Mouse (Mus musculus): ENCODE data around the gene Kmo.

Kmo gene

DNA sequence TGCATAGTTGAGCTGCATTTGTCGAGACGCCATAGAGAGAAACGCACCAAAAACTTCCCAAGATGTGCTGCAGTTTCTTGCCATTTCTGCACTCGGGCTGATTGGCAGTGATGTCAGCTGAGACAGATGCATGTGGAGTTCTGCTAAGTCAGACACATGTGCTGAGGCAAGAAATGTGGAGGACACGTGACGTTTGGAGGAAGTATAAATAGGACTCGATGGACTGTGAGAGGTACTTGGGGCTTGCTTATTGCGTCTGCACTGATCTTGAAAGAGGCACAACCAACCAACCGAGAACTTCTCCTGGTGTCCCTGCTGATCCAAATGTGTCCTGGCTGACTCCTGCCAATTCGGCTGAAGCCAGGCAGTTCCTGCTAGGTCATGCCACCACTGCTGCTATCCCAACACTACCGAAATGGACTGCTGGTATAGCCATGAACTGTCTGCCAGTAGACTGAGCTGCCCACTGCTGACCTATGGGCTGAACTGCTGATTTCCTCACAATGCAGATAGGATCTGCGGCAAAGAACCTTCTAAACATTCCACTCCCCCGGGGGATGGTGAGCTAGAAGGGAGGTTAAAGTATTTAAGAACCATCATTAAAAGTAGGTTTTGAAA is at the start of gene Kmo:
Kmo (plus strand) TSS at position 568 of the 618 bp plus-strand sequence.
- no peak for DNase-seq

DNA sequence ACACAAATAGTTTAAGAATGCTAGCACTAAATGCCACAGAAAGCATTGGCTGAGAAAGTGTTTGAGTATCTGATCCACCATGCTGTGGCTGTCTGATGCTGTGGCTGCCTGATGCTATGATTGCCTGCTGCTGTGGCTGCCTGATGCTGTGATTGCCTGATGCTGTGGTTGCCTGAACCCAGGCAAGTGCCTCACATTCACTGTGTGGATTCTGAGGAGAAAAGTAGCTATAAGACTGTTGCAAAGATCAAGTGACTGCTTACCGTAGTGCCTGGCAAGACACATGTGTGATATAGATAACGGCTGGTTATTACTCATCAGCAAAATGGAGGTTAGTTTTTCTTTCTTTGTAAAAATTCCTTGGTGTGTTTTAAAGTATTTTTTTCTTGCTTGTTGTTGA is 46.1 kb upstream of the Kmo start:
- DNase-seq = no peak

DNA sequence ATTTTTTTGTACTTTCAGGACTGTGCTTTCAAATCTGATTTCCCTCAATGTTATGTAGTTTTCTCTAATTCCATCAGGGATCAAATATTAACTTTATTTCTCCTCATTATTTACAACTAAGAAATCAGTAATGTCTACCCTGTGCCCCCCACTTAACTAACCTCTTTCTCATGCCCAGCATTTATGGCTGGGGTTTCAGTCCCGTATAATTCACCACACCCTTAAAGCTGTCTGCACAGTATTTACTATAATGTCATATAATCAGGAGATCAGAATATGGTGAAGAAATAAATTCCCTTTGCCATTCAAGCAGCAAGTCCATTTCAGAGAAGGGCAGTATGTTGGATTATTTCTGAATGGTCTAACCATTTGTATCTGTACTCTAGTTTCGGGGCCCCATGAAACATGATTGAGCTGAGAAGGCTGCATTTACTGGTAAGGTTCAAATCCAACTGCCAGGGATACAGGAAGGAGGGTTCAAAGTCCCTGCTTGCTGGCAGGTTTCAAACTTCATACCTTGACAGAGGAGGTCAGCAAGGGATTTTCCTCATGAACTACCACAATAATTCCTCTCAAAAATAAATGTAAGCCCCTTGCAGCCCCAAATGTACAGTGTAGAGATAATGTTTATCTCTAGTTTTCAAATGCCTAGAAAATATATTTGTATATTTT is 41.6 kb upstream of the Kmo start:
- no peak for DNase-seq

DNA sequence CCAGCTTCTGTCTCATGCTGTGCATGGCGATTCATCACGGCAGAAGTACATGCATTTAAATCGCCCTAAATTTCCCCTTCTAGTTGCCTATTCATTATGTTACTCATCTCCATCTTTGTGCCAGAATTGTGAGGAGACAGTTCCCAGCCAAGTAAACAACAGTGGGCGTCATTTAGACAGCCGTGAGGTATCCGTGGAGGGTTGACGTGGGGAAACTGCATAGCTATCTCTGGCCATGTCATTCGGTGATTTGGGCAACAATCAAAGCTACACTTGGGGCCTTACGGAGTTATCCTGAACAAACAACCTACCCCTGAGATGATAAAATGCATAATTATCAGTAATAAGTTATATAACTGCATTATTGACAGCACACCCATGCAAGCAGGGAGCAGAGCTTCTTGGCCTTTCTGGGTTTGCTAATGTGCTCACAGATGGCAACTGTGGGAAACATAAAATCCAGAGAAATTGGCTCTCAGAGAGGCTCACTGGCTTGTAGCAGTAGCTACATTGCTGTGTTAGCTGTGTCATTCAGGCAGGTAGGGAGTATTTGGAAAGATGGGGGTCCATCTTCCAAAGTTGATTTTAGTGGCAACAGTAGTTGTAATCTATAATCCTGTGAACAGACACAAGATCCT is 40.5 kb upstream of the Kmo start:
- DNase-seq = no peak

DNA sequence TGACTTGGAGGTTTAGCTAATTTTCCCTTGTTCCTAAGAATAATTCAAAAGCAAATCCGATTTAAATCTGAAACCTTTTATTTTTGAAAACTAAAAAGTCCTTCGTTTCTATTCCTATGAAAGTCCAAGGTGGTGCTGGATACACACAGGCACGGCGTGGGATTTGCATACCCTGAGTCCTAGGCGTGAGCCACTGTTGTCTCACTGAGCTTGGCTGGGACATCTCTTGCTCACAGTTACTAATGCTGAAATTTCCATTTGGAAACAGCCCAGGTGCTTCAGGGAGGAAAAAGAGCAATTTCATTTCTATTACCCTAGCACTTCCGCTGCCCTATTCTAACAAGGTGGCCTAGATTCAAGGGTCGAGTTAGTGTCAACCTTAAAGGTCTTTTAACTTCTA is 39.8 kb upstream of the Kmo start:
- no peak for DNase-seq

DNA sequence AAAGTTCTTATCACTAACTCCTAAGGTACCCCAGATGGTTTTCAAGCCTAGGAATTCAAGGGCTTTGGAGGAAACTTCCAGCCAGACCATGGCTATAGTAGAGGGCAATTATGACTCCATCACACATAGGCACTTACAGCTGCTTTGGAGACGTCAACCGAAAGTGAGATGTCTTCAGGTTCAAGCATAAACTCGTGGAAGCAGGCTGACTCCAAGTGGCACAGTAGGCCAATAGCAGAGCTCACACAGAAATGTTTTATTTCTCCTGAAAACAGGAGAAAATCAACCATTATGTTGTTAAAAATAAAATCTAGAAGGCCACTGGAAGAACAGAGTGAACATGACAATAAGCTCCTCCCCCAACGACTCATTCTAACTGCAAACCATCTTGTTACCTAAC is 37.4 kb upstream of the Kmo start:
- no peak for DNase-seq

DNA sequence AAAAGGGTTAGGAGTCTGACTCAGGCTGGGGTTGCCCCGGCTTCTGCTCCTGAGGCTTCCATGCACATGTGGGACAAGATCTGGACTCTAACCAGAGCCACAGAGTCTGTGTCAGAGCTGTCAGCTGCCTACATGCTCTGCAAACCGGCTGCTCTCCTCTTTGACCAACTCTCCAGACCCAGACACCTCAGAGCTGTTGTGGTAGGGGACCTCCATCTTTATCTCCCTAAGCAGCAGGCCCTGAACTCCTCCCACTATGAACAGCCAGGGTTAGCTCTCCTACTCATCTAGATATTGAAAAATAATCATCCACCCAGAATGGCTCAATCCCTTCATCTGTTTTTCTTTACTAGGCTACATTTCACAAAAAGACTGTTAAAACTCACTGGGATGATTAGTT is 34.9 kb upstream of the Kmo start:
- DNase-seq = no peak

DNA sequence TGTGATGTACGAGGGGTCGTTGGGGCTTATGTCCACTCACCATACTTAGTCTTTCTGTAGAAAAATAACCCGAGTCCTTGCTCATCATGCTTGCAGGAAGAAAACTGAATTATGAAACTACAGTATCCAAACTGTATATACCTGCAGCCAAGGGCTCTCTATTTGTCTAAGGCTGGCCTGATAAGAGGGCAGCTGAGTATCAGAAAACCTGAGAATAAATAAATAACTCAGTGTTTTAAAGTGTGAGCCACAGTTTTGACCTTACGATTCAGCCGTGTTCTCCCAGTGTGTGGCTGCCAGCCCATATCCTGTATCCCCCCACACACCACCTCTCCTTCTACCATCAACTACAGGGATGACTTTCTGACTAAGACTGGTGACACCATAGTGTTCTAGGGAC is 33.5 kb upstream of the Kmo start:
- DNase-seq = no peak

DNA sequence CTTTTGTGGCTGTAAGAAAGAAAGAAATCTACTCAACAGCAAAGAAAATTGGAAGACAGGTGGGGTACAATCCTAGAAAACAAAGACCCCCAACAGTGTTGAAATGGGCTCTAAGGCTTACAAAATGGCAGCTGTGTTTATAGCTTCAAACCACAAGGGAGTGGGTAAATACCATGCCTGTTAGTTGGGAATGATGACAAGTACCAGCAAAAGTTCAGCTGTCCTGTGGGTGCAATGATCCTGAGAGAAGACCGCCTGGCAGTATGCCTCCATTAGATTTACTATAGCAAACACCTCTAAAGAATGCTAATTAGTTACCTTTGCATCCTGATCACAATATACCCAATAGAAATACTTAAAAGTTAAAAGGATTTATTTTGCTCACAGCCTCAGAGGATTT is 27.3 kb upstream of the Kmo start:
- DNase-seq = no peak

DNA sequence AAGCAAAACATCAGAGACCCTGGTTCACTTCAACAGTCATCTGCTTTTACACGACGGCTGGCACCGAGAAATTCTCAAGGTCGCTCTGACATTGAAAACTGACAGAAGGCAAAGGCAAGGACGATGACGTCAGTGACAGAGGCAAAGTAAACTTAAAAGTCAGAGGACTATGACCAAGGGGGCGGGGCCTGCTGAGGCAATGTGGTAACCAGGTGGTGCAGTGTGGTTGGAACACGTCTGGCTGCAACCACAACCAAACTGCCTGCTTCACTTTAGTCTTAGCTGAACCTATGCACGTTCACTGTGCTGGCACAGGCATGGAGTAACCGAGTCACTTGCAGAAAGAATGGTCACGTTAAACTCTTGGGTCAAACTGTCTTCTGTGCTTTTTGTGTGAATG is 17.9 kb upstream of the Kmo start:
- DNase-seq = no peak

DNA sequence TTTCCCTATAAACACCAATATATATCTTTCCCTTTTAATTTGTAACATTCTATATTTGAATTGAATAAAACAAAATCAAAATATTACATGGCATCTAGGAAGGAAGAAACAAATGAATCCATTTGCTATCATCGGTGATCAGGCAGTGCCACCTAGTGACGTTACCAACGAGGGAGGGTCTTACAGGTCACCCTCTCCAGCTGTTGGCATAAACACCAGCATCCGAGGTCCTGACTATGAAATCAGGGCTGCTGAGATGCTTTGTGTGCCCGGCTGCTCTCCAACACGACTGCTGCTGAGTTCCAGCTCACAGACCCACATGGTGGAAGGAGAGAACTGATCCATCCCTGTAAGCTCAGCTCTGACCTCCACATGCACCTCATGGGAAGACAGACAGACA is 16.8 kb upstream of the Kmo start:
- DNase-seq = no peak

DNA sequence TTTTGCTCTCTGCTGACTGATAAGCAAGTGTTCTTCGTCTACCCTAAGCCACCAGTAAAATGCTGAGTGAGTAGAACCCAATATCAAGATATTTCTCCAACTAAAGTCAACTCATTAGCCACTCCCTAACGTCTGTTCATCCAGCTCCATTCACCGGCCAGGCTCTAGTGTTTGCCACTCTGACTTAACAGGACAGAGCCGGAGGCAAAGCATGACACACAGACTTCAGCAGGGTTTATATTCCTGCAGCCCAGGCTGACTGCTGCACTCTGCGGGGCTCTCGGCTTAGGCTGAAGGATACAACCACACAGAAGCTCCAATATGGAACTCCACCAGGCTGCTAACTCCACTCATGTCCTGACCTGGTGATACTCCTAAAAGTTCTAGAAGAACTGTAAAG is 12.9 kb upstream of the Kmo start:
- no peak for DNase-seq

DNA sequence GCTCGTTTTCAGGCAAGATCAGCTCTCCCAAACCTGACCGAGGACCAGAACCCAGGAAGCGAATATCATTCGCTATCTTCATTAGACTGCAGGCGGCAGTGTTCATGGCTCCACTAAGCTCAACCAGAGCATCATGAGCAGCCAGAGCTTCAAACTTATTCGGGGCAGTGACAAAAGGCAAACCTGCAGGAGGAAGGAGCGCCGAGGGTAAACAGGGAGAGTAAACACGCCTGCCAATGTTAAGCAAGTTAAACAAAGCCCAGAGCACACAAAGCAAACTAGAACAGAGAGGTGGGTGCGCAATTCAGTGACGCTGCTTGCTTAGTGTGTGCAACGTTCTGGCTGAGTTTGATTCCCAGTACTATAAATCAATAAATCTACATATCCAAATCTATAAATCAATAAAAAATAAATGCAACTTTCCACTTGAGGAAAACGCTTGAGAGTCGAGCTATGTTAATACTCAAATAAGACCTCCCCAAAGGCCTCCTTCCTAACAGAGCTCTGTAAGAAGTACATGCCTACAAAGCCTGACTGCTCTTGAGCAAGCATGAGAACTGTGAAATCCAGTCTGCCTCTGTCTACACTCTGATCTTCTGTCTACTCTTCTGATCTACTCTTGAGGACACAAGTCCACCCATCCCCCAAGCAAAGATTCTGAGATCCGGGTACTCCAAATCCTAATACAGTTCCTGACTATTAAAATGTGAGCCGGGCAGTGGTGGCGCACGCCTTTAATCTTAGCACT is 12.2 kb upstream of the Kmo start:
- DNase-seq = no peak

DNA sequence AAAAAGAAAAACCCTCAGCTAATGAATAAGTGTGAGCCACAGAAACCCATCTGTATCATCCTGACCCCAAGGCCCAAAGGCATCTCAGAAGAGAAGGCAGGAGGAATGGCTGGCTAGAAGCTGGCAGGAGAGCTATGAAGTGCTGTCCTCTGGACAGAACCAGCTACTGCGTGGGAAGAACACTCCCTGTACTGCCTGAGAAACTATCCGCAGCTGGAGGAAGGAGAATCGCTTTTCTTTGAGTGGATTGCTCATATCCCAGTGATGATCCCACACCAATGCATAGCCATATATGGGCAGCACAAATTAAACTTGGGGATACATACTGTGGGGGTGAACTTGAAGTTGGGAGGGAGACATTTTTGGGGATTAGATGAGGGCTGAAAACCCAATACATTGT is 11.5 kb upstream of the Kmo start:
- DNase-seq = no peak

DNA sequence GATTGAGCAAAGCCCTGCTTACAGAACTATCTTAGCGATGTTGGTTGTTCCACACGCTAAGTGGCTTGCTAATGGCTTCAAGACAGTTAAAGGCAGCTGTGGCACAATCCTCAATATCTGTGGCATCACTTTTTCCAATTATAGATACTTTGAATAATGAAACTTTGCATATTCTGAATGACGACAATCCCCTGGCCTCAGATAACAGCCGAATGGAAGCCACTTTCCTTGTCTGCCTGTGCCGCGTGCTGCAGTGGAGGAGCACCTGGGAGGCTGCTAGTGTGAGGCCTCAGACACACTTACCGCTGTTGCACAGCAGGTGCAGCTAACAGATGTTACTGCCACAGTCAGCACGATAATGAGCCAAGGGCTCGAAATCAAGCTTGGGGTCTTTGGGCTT is 5.2 kb upstream of the Kmo start:
- no peak for DNase-seq

DNA sequence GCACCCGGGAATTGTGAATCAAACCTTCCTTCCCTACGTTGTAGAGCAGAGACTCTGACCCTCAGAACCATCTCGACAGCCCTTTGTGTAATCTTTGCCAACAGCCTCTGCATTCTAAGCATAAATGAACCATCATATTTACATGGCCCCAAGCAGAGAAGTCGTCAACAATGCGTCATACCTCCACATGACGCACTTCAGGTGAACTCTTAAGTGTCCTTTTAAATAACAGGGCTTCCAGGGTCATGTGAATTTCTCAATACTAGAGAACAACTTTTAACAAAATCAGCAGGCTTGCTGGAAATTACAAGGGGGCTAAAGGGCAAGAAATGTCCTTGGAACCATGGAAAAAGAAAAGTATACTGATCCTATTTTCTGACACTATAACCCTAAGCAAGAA is 3.5 kb downstream of the Kmo start:
- DNase-seq = no peak

DNA sequence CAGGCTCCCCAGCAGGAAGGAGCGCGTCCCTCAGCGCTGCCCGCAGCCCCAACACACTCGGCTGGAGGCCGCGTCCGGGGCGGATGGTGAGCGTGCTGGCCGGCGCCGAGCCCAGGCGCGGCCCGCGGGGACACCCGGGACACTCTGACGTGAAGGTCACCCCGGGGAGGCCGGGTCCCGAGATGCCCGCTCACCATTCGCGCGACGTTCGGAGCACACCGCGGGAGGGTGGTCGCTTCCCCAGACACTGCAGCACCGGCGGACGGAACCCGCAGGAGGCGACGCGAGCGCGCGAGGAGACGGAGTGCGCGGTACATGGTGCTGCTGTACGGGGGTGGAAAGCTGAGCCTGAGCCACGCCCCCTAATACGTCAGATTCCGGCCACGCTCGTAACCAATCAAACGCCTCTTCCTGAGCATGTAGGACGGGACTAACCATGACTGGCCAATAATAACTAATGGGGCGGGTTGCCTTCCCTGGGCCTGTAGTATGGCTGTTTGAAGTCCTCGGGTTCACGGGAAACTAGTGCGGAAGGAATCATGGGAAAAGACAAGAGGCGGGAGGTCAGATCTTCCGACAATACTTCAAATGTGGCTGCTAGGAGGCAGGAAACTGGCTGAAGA is 5.2 kb downstream of the Kmo start, which contains the start of gene Fh1:
Fh1 (minus strand) TSS at position 379 of the 623 bp plus-strand sequence.
- DNase-seq = peak; percentile 95

DNA sequence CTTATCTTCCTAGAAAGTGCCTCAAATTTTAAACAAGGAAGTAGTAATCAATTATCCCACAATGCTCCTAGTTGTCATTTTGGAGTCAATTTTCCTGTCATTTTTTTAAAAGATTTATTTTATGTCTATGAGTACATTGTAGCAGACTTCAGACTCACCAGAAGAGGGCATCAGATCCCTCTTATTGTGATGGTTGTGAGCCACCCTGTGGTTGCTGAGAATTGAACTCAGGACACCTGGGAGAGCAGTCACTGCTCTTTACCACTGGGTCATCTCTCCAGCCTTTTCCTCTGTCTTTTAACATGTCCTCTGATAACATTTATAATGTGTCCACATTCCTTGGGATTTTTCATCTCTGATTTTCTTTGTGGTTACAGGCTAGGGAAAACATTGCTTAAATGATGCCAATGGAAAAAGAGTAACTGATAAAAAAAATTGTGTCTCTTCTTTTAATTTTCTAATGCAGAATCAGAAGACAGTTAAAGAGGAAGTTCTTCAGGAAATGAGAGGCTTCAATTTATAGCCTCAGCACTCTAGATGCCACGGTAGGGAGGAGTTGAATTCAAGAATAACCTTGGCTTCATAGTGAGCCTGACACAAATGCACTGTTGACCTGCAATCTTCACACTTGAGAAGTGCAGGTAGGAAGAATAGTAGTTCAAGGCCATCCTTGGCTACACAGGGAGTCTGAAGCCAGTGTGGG is 6.0 kb downstream of the Kmo start:
- DNase-seq = peak; percentile 13

DNA sequence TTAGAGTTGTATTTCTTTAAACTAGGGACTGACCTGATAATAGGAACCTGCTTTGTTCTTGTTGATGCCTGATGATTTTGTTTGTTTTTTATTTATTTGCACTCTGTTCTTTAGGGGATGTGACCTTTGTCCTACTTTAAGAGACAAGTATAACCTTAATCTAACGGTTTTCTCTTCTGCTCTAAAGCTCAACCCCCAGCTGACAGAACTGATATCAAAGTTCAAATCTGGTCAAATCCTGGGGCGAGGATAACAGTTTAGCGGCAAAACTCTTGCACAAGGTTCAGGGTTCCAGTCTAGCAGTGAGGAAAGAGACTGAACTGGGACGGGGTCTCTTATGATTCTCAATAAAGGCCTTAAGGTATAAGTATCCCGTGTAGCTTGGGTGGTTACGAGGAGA is 9.1 kb downstream of the Kmo start:
- DNase-seq = no peak

DNA sequence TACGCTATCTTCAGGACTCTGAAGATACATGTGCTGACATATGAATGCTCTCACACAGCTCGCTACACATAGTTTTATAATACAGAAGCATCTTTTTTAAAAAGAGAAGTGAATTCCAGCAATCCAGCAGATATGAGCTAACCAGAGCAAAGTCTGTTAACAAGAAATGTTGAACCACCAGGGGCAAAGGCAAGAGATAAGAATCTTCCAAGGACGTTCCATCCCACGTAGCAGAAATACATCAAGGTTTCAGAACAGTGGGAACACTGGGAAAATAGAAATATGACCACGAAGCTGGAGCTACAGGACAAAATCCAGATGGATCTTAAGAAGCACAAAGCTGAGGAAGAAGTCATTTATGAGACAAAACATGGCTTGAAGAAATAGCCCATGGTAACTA is 10.2 kb downstream of the Kmo start:
- no peak for DNase-seq

DNA sequence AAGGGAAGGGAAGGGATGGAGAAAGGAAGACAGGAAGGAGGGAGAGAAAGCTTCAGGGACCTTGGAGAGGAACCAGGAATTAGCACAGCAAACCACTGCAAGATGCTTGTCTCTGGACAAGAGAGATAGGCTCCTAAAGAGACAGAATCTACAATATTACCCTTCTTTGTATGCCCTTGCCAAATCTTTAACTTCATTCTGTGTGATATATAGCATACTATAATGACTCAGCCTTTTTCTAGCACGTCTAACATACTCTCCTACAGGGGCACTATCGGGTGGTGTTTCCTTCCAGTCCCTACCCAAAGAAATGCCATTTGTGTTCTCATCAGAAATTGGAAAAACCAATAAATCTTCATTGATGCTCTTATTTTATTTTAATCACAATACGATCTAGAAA is 10.9 kb downstream of the Kmo start:
- DNase-seq = no peak

DNA sequence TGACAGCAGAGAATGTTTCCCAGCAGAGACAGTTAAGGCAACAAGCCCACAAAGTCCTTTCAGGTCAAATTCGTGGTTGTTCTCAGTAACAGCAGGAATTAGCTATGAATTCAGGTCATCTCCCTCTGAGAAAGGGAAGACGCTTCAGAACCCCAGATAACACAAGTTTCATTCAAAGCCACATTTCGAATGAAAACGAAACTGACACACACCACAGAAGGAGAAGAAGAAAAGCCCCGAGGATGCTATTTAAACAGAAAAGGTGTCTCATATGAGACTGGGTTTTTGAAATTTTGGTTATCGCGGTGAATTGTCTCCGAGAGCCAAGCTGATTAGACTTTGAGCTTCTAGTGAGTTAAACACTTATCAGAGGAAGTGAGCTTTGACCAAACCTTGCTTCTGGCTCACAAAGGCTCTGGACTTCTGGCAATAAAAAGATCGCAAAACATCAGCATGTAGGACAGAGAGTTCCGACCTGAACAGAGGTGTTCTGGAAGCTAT is 11.6 kb downstream of the Kmo start:
- DNase-seq = no peak

DNA sequence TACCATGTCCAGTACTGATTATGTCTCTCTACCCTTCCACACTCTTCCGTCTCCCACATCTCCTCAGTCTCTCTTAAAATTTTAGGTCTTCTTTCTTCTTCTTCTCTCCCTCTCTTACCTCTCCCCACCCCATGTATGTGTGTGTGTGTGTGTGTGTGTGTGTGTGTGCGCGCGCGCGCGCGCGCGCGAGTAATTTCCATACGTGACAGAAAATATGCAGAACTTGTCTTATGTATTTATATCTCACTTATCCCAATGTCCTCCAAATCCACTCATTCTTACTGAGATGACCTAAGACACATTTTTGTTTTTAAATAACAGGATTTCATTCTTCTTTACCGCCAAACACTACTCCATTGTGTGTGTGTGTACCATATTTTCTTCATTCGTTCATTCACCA is 12.3 kb downstream of the Kmo start:
- no peak for DNase-seq

Data from lung, postnatal 14 days (tissue).